Mouse (Mus musculus): ENCODE data around the gene Cd93.

DNA sequence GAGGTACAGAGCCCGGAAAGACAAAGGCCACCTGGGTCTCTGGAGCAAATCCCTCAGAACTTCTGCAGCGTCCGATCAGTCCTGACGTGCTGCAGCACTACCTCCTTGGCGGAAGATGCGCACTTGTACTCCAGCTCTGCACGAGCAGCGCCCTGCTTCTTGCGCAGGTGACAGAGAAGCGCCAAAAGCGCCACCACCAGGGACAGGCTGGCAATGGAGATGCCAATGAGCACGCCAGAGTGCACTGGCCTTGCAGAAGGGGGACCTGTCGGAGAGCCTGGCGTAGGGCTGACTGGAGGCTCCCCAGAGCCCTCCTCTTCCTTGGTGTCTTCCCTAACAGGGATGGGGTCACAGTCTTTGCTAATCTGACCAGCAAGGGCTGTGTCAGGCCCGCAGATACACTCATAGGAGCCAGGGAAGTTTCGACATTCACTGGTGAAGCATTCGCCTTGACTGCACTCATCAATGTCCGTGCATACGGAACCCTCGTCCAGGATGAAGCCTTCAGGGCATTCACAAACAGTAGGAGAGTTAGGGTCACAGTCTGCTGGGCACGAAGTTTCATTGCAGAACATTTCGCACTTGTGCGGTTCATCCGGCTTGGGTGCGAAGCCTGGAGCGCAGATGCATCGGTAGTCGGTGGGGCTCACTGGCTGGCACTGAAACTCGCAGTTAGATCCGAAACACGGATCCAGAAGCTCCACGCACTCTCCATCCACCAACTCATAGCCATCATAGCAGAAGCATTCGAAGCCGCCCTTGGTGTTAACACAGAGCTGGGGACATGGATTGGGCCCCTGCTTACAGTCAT lies 37.0 kb downstream of the Cd93 start:
- no peak for TF ChIP-seq MAX (IDR thresholded peaks at IDR 0.05; ENCODE audit: low read depth)
- TF ChIP-seq POLR2A (IDR thresholded peaks at IDR 0.05; ENCODE audit: insufficient read length, low read depth) = no peak

Measured in myocyte (in vitro differentiated cells).